Mouse (Mus musculus): ENCODE measurements around the gene Cyp4f13. TPM values are rescaled to one million over a fixed set of nuclear protein-coding genes. Genes with fewer than 3 reads are reported as not detected.

Cyp4f13 gene
- 19.0 and 20.2 TPM in 2 replicates for total RNA-seq (2015)
- 9.2 and 11.7 TPM in 2 replicates for total RNA-seq (2017)

DNA sequence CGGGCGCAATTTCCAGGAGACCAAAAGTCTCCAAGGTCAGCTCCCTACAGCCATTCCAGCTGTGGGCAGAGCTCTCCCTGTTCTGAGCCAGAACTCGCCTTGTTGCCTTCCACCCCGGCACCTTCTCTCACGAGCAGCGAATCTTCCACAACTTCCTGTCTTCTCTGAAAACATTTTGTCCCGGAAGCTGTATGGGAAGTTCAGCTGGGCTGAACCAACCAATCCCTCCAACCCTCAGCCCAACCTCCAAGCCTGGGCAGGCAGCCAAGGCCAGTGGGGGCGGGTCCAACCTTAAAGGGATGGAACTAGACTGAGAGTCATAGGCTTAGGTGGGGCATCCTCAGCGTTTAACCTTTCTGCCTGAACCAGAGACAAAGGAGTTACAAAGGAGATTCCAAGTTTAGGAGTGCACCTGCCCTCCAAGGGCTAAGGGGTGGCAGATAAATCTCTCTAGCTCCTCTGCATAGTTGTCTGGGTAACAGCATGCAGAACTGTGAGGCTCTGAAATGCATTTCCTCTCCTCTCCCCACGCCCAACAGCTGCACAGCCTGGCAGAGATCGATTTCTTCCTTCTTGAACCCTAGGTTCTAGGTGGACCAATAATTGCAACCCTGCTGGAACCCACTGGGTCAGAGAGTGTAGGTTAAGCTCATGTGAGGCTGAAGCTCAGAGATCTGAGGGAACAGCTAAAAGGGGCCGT, at the start of gene Cyp4f13:
TSS of gene Cyp4f13 (minus strand) at position 188 of the 700 bp plus-strand sequence.
- peak; percentile 91 for ATAC-seq (ENCODE audit: poor library complexity, severe bottlenecking)

DNA sequence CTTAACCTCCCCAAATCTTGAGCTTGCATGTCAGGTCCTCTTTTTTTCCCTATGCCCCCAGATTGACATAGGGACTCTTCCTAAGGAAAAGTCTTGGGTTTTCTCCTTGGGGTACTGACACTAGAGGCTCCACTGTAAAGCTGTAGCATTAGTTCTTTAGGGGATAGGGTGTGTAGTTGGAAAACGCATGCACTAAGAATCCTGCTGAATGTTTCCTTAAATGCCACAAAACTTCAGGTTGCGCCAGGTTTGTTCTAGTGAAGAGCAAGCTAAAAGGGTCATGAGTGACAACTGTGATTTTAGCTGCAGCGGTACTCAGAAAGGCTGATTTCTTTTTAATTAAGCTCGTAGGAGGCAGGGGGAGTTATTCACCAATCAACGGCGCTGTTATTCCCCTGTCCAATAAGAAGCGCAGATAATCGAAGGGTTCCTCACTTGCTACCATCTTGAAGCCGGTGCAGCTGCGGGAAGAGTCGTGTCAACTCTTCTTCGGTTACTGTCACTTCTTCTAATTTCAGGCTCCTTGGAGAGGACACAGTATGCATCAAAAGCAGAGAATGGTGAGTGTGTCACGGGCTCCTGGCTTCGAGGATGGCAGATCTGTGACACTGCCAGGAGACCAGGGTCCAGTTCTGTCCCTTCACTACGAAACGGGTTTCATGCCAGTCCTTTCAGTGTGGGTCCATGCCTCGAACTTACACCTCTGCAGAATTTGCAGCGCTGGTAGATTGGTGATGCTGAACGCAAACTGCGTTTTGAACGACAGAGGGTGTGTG, 45.7 kb upstream of the Cyp4f13 start, which contains the start of gene Zfp952:
TSS of gene Zfp952 (plus strand) at position 431 of the 776 bp plus-strand sequence.
- peak; percentile 98 for ATAC-seq (ENCODE audit: poor library complexity, severe bottlenecking)

DNA sequence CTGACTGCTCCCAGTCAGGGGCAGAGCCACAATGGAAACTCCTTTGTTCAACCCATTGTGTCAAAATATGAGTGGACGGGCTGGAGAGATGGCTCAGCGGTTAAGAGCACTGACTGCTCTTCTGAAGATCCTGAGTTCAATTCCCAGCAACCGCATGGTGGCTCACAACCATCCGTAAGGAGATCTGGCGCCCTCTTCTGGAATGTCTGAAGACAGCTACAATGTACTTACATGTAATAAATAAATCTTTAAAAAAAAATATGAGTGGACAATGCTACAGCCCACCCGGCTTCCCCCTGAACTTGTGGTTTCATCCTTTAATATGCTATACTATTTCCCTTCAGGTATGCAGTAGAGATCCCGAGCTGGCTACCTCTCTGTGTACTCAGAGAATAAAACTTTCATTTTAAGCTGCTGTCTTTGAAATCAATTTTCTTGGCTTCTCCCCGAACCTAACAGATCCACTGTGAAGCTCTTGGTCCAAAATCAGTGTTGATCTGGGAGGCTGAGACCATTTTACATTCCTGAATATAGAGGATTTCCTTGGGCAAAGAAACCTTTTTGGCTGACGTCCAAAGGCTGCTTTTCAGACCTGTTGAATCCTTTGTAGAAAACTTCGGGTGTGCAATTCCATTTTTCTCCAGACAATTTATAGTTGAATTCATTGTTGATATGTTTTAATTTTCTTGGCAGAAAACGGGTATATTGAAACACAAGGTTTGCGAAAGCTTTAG, 44.9 kb upstream of the Cyp4f13 start:
- no peak for ATAC-seq (ENCODE audit: poor library complexity, severe bottlenecking)

GRCm38 (mm10) chr17:32986301-32986700, 39.1 kb upstream of the Cyp4f13 start:
- no peak for ATAC-seq (ENCODE audit: poor library complexity, severe bottlenecking)

GRCm38 (mm10) chr17:32981361-32981760, 34.2 kb upstream of the Cyp4f13 start:
- ATAC-seq (ENCODE audit: poor library complexity, severe bottlenecking): no peak

GRCm38 (mm10) chr17:32965623-32966290, 18.6 kb upstream of the Cyp4f13 start, which contains the start of gene Zfp472:
Gene Zfp472 (plus strand): TSS chr17:32965814.
- peak; percentile 98 for ATAC-seq (ENCODE audit: poor library complexity, severe bottlenecking)

GRCm38 (mm10) chr17:32965253-32965622, 18.0 kb upstream of the Cyp4f13 start:
- ATAC-seq (ENCODE audit: poor library complexity, severe bottlenecking): peak; percentile 19

- ATAC-seq (ENCODE audit: poor library complexity, severe bottlenecking): peak; percentile 57
These were observed 4.2 kb upstream of the Cyp4f13 start for GRCm38 (mm10) chr17:32951441-32951840.

DNA sequence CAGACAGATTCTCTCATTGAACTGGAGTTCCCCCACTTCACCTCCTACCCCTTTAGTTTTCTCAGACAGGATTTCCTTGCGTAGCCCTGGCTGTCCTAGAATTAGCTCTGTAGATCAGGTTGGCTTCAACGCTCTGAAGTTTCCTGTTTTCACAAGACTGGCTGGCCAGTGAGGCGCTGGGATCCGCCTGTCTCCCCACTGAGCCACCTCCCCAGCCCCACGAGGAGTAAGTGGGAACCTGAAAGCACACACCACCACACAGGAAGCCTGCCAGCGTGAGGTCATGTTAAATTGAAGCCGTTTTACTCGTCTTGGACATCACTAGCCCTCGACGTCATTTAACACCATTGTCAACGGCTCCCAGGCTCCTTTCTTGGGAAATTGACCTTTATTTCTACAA, 3.8 kb upstream of the Cyp4f13 start:
- no peak for ATAC-seq (ENCODE audit: poor library complexity, severe bottlenecking)

DNA sequence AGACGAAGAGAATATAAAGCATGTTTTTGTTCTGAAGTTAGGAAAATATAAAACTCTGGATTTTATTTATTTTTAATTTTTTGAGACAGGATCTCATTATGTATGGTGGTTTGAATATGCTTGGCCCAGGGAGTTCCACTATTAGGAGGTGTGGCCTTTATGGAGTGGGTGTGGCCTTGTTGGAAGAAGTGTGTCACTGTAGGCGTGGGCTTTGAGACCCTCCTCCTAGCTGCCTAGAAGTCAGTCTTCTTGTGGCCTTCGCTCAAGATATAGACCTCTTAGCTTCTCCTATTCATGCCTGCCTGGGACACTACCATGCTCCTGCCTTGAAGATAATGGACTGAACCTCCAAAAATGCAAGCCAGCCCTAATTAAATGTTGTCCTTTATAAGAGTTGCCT, 2.9 kb upstream of the Cyp4f13 start:
- ATAC-seq (ENCODE audit: poor library complexity, severe bottlenecking): no peak

DNA sequence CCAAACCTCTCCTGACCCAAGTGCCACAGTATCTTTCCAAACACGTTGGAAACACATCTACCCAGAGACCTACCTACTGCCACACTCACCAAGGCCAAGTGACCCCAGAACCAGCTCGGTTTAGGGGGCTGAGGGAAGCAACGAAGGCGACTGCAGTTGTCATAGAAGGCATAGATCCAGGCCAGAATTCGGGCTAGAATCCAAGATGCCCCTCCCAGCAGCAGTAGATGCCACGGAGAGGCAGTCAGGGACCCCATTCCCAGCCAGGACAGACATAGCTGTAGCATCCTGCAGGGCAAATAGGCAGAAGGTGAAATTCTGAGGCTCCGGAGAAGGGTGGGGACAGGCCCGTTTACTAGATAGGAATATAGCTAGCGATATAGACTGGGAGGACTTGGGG, 486 bp downstream of the Cyp4f13 start:
- ATAC-seq (ENCODE audit: poor library complexity, severe bottlenecking): no peak; the same call in 1 of the 2 replicates

GRCm38 (mm10) chr17:32944402-32945035, 2.7 kb downstream of the Cyp4f13 start:
- ATAC-seq (ENCODE audit: poor library complexity, severe bottlenecking): no peak

DNA sequence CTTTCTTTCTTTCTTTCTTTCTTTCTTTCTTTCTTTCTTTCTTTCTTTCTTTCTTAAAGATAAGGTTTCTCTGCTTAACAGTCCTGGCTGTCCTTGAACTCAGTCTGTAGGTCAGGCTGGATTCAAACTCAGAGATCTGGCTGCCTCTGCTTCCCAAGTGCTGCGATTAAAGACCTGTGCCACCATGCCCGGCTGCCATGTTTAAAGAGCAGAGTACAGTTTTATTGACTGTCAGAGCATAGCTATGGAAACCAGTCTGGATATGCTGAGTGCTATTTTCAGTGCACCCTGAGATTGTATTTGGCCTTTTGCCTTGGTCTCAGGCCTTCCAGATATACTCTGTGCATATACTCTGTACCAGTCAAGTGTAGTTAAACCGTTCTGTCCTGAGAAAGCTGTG, 3.5 kb downstream of the Cyp4f13 start:
- ATAC-seq (ENCODE audit: poor library complexity, severe bottlenecking): no peak

- no peak for ATAC-seq (ENCODE audit: poor library complexity, severe bottlenecking)
These were observed 7.4 kb downstream of the Cyp4f13 start for GRCm38 (mm10) chr17:32939831-32940230.

DNA sequence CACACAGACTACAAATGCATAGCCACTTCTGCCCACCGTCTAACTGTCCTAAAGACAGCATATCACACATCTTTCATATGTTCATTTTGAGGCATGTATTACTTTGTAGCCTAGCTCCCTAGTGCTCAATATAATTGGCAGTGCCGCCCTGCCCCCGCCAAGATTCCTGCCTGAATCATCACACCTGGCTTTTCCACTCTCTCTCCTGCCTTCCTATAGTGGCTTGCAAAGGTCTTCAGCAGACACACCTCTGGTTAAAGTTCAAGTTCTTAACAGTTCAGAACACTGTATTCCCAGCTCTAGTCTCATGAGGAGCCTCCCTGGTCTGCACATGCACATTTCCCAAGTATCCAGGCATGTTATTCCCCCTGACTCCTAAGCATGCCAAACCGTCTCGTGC, 19.4 kb downstream of the Cyp4f13 start:
- ATAC-seq (ENCODE audit: poor library complexity, severe bottlenecking): no peak

- peak; percentile 95 for ATAC-seq (ENCODE audit: poor library complexity, severe bottlenecking)
These were observed 22.4 kb downstream of the Cyp4f13 start for GRCm38 (mm10) chr17:32924658-32925312.

DNA sequence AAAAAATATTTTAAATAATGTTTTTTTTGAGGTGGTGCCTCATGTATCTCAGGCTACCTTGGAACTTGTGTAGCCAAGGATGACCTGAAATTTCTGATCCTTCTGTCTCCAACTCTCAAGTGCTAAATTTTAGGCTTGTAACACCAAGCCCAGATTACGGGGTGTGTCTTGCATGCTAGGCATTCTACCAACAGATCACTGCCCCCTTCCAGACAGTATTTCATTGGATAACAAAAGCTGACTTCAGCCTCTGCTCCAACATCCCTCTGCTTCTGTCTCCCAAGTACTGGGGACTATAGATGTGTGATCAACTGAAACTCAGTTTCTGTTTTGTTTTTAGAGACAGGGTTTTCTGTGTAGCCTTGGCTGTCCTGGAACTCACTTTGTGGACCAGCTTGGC, 23.5 kb downstream of the Cyp4f13 start:
- no peak for ATAC-seq (ENCODE audit: poor library complexity, severe bottlenecking)

DNA sequence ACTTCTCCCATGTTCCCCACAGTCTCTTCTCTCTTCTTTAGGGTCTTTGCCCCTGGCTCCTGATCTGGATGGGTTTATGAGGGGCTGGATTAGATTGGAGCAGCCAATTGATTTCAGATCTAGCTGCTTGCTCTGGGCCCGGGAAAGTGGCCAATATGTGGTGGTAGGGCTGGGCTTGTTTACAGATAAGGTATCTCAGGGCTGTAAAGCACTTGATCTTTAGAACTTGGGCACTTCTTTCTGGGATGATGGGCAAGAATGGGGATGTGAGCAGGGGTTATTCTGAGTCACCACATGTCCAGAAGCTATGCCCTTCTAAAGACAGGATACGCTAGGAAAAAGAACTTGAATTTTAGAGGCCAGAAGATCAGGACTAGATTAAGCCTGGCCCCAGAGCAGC, 28.1 kb downstream of the Cyp4f13 start:
- ATAC-seq (ENCODE audit: poor library complexity, severe bottlenecking): no peak

DNA sequence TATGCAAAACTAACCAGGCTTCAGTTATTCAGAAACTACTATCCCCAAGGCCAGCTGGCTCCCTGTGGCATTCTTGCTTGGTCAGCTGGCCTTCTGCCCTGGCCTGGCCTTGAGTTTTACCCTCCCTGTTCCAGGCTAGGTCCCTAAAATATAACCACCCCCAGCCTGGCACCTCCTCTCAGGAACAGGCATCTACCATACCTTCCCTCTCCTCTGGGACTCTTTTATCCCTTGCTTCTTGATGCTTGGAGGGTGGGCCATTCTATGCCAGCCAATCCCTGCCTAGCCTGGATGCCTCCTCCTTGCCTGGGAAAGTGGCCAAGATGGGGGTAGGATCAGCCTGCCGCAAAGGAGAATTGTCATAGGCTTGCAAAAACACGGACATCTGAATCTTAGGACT, 30.1 kb downstream of the Cyp4f13 start, which contains the start of gene Cyp4f14:
TSS of gene Cyp4f14 (minus strand) at position 212 of the 400 bp plus-strand sequence.
- ATAC-seq (ENCODE audit: poor library complexity, severe bottlenecking): no peak

GRCm38 (mm10) chr17:32916075-32916474, 31.1 kb downstream of the Cyp4f13 start:
- ATAC-seq (ENCODE audit: poor library complexity, severe bottlenecking): no peak

Measured in megakaryocyte, adult 5-6 weeks (primary cell).